Mouse (Mus musculus) cerebellum, adult 11-12 months (tissue): ENCODE results near the gene Kcnj15.

Experiments used
- DNase-seq: peaks from one replicate; pipeline ENCODE4 v3.0.0; 2022

Gene Kcnj15

DNA sequence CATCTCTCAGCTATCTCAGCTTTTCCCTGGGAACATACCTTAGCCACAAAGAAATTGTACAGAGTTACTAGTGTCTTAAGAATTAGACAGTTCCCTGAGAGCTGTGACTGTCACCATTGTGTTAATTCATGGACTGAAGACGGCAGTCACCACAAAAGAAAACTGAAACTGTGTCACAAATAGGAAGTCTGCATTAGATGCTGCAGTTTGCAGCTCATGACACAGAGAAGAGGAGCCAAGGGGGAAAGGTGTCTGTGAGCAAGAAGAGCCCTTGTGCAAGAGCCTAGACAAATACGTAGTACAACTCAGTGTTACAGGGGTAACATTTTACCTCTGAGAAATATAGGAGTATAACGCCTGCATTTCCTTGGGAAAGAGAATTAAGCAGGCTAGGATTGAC, 40.3 kb downstream of the Kcnj15 start:
- DNase-seq: no peak

DNA sequence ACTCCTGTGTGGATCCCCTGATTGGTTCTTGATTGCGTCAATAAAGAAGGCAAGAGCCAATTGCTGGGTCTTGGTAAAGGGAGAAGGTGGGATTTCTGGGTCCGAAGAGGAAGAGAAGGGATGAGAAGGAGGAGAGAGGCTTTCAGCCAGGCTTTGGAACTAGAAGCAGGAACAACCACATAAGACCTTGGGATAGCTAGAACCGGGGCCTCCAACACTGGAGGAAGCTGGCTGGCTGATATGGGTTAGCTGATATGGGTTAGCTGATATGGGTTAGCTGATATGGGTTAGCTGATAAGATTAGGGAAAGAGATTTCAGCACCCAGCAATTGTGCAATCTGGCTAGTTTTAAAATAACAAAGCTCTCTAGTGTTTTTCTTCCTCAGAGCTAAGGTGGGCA, 44.3 kb downstream of the Kcnj15 start:
- DNase-seq: no peak

GRCm38 (mm10) chr16:95303676-95304075, 46.3 kb downstream of the Kcnj15 start:
- no peak for DNase-seq

DNA sequence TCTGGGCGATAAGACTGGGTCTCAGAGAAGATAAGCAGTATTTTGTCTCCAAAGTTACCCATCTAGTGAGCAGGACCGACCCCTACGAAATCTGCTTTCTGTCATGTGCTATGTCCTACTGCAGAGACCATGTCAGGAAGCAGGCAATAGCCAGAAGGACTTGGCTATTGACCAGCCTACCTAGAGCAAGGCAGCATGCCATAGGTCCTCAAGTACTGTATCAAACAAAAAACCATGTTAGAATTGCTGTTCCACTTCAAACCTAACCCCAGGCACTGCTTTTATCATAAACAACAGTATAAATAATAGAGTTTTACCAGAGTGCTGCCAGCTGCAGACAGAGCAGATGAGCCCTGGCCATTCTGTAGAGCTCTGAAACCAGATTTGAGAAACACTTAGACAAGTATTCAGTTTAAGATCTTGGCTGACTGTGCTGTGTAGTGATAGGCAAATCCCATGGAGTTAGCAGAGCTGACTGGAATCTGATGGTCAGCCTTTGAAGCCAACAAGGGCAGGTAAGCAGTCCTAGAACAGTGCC, 50.5 kb downstream of the Kcnj15 start:
- no peak for DNase-seq

DNA sequence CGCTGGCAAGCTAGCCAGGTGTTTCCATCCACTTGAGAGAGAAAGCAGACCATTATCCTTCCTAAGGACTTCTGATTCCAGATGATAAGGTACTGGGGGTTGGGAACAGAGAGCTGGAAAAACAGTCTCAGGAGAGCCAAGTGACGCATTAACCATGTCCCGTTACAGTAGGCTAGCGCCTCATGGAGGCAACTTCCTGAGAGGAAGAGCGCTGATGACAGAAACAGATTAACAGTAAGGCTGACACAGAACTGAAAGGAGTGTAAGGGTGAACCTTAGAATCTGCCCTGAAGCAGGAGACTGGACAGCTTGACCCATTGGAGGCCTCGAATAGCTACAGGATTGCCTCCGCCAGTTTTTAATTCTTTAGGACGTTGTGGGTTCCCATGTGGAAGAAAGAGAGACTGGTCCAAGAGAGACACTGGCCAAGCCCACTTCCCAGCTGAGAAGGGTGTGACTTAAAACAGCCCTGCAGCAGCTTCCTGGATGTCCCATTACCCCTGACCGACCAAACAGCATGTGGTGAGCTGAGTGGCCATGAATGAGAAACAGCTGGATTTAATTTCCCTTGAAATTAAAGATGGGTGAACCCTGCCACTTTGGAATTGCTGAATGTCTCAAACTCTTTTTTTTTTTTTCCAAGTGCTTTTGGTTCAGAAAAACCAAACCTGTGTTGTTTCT, 64.7 kb downstream of the Kcnj15 start:
- no peak for DNase-seq

DNA sequence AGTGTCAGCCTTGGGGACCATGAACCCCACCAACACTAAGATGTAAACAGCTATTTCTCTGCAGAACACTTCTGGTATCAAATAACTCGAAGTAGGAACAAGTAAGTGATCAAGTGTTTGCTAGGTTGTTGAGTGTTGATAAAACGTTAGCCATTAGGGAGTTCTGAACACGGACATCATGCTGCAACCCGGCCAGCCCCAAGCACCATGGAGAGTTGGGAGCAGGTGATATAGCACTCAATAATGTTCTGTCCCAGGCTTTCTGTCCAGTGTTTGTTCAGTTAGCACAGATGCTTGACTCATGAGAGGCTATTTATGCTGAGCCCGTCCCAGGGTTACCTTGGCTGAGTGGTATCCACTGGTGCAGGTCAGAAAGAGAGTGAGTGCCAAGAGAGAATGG, 74.8 kb downstream of the Kcnj15 start:
- no peak for DNase-seq

GRCm38 (mm10) chr16:95340885-95341791, 83.8 kb downstream of the Kcnj15 start:
- peak; percentile 88 for DNase-seq

GRCm38 (mm10) chr16:95342030-95342429, 84.7 kb downstream of the Kcnj15 start:
- no peak for DNase-seq

GRCm38 (mm10) chr16:95344961-95345360, 87.6 kb downstream of the Kcnj15 start:
- no peak for DNase-seq

GRCm38 (mm10) chr16:95345882-95346281, 88.5 kb downstream of the Kcnj15 start:
- peak; percentile 42 for DNase-seq

DNA sequence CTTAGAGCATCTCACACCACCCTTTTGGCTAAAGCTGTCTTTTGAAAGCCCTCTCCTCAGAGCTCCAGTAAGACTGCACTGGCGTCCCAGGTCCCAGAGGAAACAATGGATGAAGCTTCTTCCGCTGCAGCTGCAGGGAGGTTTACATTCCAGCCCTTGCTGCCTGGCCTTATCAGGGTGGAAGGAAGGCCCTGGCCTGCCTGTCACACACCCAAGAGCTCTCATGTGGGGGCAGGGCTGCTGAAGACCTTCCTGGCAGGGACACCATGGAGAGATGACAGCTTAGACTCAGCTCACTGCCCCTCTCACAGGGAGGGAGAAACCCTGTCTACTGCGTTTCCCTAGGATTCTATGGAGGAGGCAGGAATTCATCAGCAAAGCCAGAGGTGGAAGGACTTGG, 89.8 kb downstream of the Kcnj15 start:
- DNase-seq: no peak

DNA sequence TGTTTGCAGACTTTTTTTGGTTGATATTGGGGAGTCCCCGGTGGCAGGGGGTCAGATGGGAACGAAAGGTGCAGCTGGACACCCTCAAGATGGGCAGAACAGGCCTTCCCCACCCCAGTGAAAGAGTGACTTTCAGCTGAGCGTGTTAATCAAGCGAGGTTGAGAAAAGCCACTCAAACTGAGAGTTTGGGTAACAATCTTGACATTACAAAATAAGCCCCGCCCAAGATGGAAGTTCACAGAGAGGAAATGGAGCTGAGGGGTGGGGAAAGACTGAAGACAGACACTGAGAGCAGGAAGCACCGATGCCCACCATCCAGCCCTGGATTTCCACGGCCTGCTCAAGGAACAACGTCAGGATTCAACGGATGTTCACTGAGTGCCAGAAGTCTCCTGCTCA, 91.2 kb downstream of the Kcnj15 start:
- DNase-seq: no peak

GRCm38 (mm10) chr16:95349344-95349743, 92.0 kb downstream of the Kcnj15 start:
- no peak for DNase-seq

DNA sequence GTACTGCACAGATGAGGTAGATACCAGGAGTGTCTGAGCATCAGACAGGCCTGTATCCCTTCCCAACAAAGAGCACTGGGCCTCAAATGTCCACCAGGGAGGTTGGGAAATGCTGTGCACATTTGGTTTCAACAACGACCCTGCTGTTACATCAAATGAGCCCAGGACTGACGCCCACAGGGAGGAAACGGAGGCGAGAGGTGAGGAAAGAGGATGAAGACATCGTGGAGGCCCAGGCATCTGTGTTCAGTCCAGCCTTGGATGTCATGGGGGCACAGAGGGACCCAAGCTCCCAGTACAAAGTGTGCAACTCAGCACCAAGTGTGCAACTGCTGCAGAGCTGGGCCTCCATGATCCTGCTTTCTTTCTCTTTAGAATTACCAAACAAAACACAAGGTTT, 92.4 kb downstream of the Kcnj15 start:
- no peak for DNase-seq
